ENCODE assay signal across 15 mouse cellular contexts in the genomic region with DNA sequence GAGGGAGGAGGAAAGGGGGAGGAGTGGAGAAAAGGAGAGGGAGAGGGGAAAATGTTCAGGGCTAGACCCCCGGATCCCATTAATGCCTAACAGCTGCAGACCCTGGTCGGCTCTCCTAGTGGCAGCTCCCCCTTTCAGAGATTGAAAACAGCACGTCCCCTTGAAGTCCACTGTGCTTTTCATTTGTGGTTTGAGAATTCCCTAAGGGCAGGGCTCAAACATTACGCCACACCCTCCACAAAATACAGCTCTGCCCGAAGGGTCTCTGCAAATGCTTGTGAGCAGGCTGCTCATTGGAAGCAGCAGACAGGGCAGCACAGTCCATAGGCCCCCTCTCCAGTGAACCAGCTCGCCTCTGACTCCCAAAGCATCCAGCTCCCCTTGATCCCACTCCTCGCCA.
DNase-seq lines count a peak whose midpoint lies in the region; ATAC-seq and TF ChIP-seq lines count a peak whose summit lies in the region.
"Had no signal": no experiment of that assay in that cellular context is flagged by ENCODE, and none has a peak within 500 bp of the region (broad histone marks: within the 10 kb centered on the region; RNA-seq: fewer than 3 reads in every experiment).

No protein-coding gene starts in this region.

- 30% methylated on average over 7 of the region's 7 CpGs for WGBS in kidney, embryonic 15.5 days
- WGBS in stomach, embryonic 15.5 days, result 28% methylated on average over 7 of the region's 7 CpGs
- WGBS in thymus, adult 2 months, result 89% methylated on average over 7 of the region's 7 CpGs

- no peaks in the 10 kb centered on the region for H3K36me3 ChIP-seq in kidney, embryonic 15.5 days
- no peaks in the 10 kb centered on the region for H3K36me3 ChIP-seq in stomach, embryonic 15.5 days
- no peaks in the 10 kb centered on the region for H3K36me3 ChIP-seq in thymus, adult 2 months (ENCODE audit: control insufficient read depth, insufficient read depth, low read length)
- H3K36me3 ChIP-seq: heart, embryonic 15.5 days had no signal

- H3K4me3 ChIP-seq in kidney, embryonic 15.5 days (replicated peaks), result no peak overlapping the region
- H3K4me3 ChIP-seq in stomach, embryonic 15.5 days (replicated peaks), result no peak overlapping the region
- no peak overlapping the region for H3K4me3 ChIP-seq in thymus, adult 2 months (ENCODE audit: control insufficient read depth, insufficient read depth, low read length)
- H3K4me3 ChIP-seq: erythroblast, embryonic 14.5 days; gastrocnemius, adult 2 months; heart, embryonic 15.5 days had no signal

- no peaks in the 10 kb centered on the region for H3K9me3 ChIP-seq in kidney, embryonic 15.5 days (replicated peaks)
- H3K9me3 ChIP-seq in stomach, embryonic 15.5 days, result no peaks in the 10 kb centered on the region
- H3K9me3 ChIP-seq: heart, embryonic 15.5 days had no signal

- no peak overlapping the region for H3K9ac ChIP-seq in kidney, embryonic 15.5 days
- H3K9ac ChIP-seq in stomach, embryonic 15.5 days, result no peak overlapping the region
- H3K9ac ChIP-seq: heart, embryonic 15.5 days had no signal

- H3K4me2 ChIP-seq in kidney, embryonic 15.5 days, result no peak overlapping the region
- H3K4me2 ChIP-seq in stomach, embryonic 15.5 days, result no peak overlapping the region
- H3K4me2 ChIP-seq: heart, embryonic 15.5 days had no signal

- no peak for ATAC-seq in kidney, embryonic 15.5 days (replicated peaks; ENCODE audit: low FRiP score)
- ATAC-seq in stomach, embryonic 15.5 days (ENCODE audit: insufficient read depth, low FRiP score, low read depth), result no peak
- ATAC-seq: inflammation-experienced regulatory T-cells, adult 6 months had no signal

- TF ChIP-seq CTCF in thymus, adult 2 months (IDR thresholded peaks at IDR 0.05; ENCODE audit: borderline replicate concordance, control insufficient read depth, extremely low read depth, insufficient read depth, low read length, poor library complexity), result no peak

- no peak for DNase-seq in kidney, adult 11 months
- peak; percentile 48 for DNase-seq in embryo, embryonic 10 days (ENCODE audit: low spot score)
- peak; percentile 49 for DNase-seq in hindlimb bud, embryonic 11.5 days (ENCODE audit: extremely low spot score, low read depth, low spot score)
- no peak for DNase-seq in thymus, adult 2 months
- no peak for DNase-seq in testis, postnatal 14 days (ENCODE audit: low spot score)
- DNase-seq: cerebellum, adult 18-20 months; gastrocnemius, adult 2 months; left cerebral cortex, postnatal 4 days had no signal

- H3K27ac ChIP-seq in kidney, embryonic 15.5 days, result peak overlapping the region; percentile 2; the same call in 1 of the 2 replicates
- H3K27ac ChIP-seq in stomach, embryonic 15.5 days, result peak overlapping the region; percentile 52; the same call in 1 of the 2 replicates
- H3K27ac ChIP-seq in thymus, adult 2 months (ENCODE audit: control insufficient read depth, insufficient read depth, low read length), result no peak overlapping the region
- H3K27ac ChIP-seq: gastrocnemius, adult 2 months; heart, embryonic 15.5 days; macrophage had no signal

- no peak for TF ChIP-seq POLR2A in thymus, adult 2 months (IDR thresholded peaks at IDR 0.05; ENCODE audit: control insufficient read depth, extremely low read depth, insufficient read depth, low read length, poor library complexity)

- H3K27me3 ChIP-seq in kidney, embryonic 15.5 days, result no peaks in the 10 kb centered on the region
- no peaks in the 10 kb centered on the region for H3K27me3 ChIP-seq in stomach, embryonic 15.5 days (replicated peaks)
- no peaks in the 10 kb centered on the region for H3K27me3 ChIP-seq in thymus, adult 2 months (ENCODE audit: control insufficient read depth, insufficient read depth, low read length)
- H3K27me3 ChIP-seq: CH12.LX; heart, embryonic 15.5 days had no signal

- peaks cover 44% of the 10 kb centered on the region for H3K4me1 ChIP-seq in kidney, embryonic 15.5 days
- peaks cover 22% of the 10 kb centered on the region for H3K4me1 ChIP-seq in stomach, embryonic 15.5 days
- H3K4me1 ChIP-seq in thymus, adult 2 months (replicated peaks; ENCODE audit: control insufficient read depth, insufficient read depth, low read length), result 0 out of 2 replicates have a peak, but pooled peaks cover 4% of the 10 kb centered on the region

Comparison
In these comparisons a context has a peak if more than half of its experiments do, and no peak if none do; other contexts are left out.
1. DNase-seq: peak in embryo, embryonic 10 days (single experiment) and hindlimb bud, embryonic 11.5 days (single experiment); none in kidney, adult 11 months (single experiment), thymus, adult 2 months (single experiment) and testis, postnatal 14 days (single experiment).